ENCODE assay signal across 2 mouse cellular contexts in the genomic region with DNA sequence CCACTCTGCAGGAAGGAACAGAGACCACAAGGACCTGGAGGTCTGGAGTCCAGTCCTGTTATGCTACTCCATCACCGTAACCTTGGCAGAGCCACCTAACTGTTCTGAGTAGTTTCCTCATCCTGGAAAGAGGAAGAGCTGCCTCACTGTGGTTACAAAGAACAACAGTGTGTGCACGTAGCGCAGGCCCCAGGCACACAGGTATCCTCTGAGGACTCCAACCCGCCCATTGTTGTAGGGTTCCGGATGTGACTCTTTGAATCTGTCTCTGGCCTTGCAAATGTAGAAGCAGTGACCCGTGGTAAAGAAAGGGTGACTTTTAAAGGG.
TF ChIP-seq lines count a peak whose summit lies in the region.

No protein-coding gene starts in this region.

TF ChIP-seq in CH12.LX, 34 proteins besides CTCF, POLR2A, EP300 and RAD21 (continued from another document):
- TF ChIP-seq MAZ (IDR thresholded peaks at IDR 0.05; ENCODE audit: low read depth, low read length) (no peak), SMC3 (IDR thresholded peaks at IDR 0.05; ENCODE audit: low read depth, low read length) (no peak), MYC (IDR thresholded peaks at IDR 0.05; ENCODE audit: low read depth, low read length) (no peak), TBP (conservative IDR thresholded peaks at IDR 0.05; ENCODE audit: low read depth, low read length) (no peak), ELF1 (IDR thresholded peaks at IDR 0.05; ENCODE audit: low read depth, low read length) (peak; percentile 39; the same call in 1 of the 2 replicates), UBTF (IDR thresholded peaks at IDR 0.05; ENCODE audit: low read depth, low read length) (no peak), USF1 (IDR thresholded peaks at IDR 0.05; ENCODE audit: low read depth, low read length) (no peak), JUND (conservative IDR thresholded peaks at IDR 0.05; ENCODE audit: low read depth, low read length) (no peak), ETS1 (conservative IDR thresholded peaks at IDR 0.05; ENCODE audit: low read depth, low read length) (peak; percentile 34), SIN3A (IDR thresholded peaks at IDR 0.05; ENCODE audit: low read length) (no peak), KAT2A (IDR thresholded peaks at IDR 0.05; ENCODE audit: insufficient replicate concordance, low read length) (no peak), RCOR1 (conservative IDR thresholded peaks at IDR 0.05; ENCODE audit: low read depth, low read length) (no peak), MXI1 (IDR thresholded peaks at IDR 0.05; ENCODE audit: low read depth, low read length) (no peak)
TF ChIP-seq in CH12.LX: peak in this region for 3.

TF ChIP-seq in MEL, 35 proteins besides CTCF, POLR2A, EP300 and RAD21 (continued from another document):
- peak; percentile 12; the same call in 1 of the 2 replicates for TF ChIP-seq SMC3 (IDR thresholded peaks at IDR 0.05; ENCODE audit: low read depth, low read length)
- no peak; the same call in 1 of the 2 replicates for TF ChIP-seq POLR2AphosphoS5 (IDR thresholded peaks at IDR 0.05; ENCODE audit: borderline replicate concordance, low read depth, low read length)
- no peak for TF ChIP-seq E2F4 (IDR thresholded peaks at IDR 0.05; ENCODE audit: borderline replicate concordance, low read depth, low read length)
- 0 out of 2 replicates have a peak, but pooled peaks have one; percentile 16 for TF ChIP-seq NELFE (IDR thresholded peaks at IDR 0.05; ENCODE audit: low read depth, low read length)
- no peak for TF ChIP-seq MAFK (IDR thresholded peaks at IDR 0.05; ENCODE audit: borderline replicate concordance, low read depth, low read length)
- 0 out of 2 replicates have a peak, but pooled peaks have one; percentile 35 for TF ChIP-seq NRF1 (IDR thresholded peaks at IDR 0.05; ENCODE audit: insufficient read depth, low read depth, low read length, poor library complexity, severe bottlenecking)
- no peak for TF ChIP-seq ZKSCAN1 (IDR thresholded peaks at IDR 0.05; ENCODE audit: low read depth, low read length)
- no peak for TF ChIP-seq MYC (IDR thresholded peaks at IDR 0.05; ENCODE audit: low read depth, low read length)
- no peak for TF ChIP-seq USF1 (IDR thresholded peaks at IDR 0.05; ENCODE audit: low read depth, low read length)
TF ChIP-seq in MEL: peak in this region for 11.
